Mouse (Mus musculus): ENCODE results near the gene Elmod3.

Gene Elmod3

DNA sequence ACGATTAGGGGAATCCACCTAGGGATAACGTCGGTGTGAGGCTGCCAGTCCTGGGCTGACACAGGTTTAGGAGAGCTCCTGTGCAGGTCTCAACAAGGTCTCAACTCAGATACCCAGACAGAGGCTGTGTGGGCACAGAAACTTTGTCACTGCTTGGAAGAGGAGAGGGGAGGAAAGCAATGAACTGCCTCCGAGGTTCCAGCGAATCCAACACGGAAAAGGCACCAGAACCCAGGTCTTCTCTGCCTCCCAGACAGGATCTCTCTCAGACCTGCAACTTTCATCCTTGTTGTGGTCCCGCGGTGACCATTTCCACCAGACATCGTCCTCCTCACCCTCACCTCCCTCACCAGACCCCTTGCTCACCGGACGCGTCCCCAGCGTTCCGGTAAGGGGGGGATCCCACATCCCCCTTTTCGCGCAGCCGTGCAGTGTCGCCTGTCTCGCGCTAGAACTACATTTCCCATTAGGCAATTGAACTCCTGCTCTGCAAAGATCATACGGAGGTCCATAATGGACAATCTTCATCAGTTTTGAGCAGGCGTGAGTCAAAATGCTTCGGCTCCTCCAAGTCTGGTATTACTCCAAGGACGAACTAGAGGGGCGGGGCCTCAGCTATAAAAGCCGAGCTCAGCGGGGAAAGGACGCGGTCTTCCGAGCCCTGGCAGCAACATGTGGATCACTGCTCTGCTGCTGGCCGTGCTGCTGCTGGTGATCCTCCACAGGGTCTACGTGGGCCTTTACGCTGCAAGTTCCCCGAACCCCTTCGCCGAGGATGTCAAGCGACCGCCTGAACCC, at the start of gene Elmod3, which contains the start of gene Retsat:
Elmod3 (minus strand) TSS at position 458 of the 798 bp plus-strand sequence.
Retsat (plus strand) TSS at position 520 of the 798 bp plus-strand sequence.
- in situ Hi-C loops (cut with MboI; ENCODE audit: low sequenced_read_pairs), result no loop called here

DNA sequence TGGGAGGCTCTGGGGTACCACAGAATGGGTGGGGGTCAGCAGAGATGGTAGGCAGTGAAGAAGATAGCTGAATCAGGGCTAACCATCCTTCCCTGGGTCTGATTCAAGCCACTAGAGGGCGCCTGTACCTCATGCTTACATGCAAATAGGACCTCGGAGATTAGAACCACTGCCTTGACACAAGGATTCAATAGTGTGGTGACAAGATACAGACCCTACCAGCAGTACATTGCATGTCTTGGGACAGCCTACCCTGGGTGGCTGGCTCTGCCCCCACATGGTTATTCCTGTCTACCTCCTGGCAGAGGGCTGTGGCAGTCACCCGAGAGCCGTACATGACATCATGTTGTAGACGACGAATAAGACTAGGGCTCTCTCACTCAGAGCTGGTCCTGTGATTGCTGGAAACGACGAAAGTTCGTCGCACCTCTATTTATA, 49.2 kb upstream of the Elmod3 start:
- in situ Hi-C loops (cut with MboI; ENCODE audit: low sequenced_read_pairs), result no loop called here

DNA sequence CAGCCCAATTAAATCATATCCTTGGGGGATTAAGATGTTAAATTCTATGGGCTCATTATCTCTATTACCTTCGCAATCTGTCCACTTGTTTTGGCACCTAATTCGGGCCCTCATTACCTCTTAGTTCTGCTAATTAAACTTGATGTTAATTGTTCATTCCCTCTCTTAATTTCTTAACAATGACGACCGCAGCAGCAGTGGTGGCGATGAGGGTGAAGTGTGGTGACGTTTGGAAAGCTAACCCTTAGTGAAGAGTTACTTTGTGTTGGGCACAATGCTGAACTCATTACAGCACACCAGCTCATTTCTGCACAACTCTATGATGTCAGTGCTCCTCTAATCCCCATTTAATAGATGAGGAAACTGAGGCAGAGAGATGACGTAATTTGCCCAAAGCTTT, 47.2 kb upstream of the Elmod3 start:
- in situ Hi-C loops (cut with MboI; ENCODE audit: low sequenced_read_pairs), result no loop called here

DNA sequence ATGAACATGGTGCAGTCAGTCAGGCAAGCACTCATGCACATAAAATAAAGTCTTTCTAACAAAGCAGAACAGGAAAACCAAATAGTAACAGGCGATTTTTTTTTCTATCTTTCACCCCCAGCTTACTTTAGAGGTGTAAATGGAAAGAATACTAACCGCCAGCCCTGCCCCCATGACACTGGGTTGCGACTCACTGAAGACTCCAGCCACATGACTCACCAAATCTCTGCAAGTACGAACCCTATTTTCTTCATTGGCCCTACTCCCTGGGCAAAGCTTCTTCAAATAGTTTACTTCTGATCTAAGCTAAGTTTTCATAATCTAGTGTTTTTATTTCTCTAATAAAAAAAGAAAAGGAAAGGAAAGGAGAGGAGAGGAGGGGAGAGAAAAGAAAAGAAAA, 46.4 kb upstream of the Elmod3 start:
- in situ Hi-C loops (cut with MboI; ENCODE audit: low sequenced_read_pairs), result no loop called here

GRCm38 (mm10) chr6:72641218-72641954, 43.2 kb upstream of the Elmod3 start:
- in situ Hi-C loops (cut with MboI; ENCODE audit: low sequenced_read_pairs), result no loop called here

- in situ Hi-C loops (cut with MboI; ENCODE audit: low sequenced_read_pairs), result no loop called here
These were observed 38.7 kb upstream of the Elmod3 start for GRCm38 (mm10) chr6:72636940-72637339.

GRCm38 (mm10) chr6:72635760-72636431, 37.7 kb upstream of the Elmod3 start:
- in situ Hi-C loops (cut with MboI; ENCODE audit: low sequenced_read_pairs), result no loop called here

DNA sequence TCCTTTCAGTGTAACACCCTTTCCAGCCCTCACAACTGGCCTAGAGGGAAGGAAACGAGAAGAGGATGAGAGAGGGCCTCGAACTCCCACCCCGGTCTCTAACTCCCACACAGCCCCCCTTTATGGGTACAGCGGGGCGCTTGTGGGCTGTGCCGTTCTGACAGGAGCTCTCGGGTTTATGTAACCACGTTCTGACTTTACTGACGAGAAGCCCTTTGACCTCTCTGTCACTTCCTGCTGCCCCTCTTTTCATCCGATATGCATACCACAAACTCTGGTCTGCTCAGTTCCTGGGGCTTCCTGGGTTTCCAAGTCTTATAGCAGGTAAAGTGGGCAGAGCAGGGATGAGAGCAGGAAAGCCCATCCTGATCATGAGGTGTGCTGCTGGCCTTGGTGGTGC, 36.1 kb upstream of the Elmod3 start:
- in situ Hi-C loops (cut with MboI; ENCODE audit: low sequenced_read_pairs), result no loop called here

GRCm38 (mm10) chr6:72631700-72632099, 33.5 kb upstream of the Elmod3 start:
- in situ Hi-C loops (cut with MboI; ENCODE audit: low sequenced_read_pairs), result no loop called here

GRCm38 (mm10) chr6:72630961-72631360, 32.7 kb upstream of the Elmod3 start:
- in situ Hi-C loops (cut with MboI; ENCODE audit: low sequenced_read_pairs), result no loop called here

GRCm38 (mm10) chr6:72630370-72630769, 32.2 kb upstream of the Elmod3 start:
- in situ Hi-C loops (cut with MboI; ENCODE audit: low sequenced_read_pairs), result no loop called here

DNA sequence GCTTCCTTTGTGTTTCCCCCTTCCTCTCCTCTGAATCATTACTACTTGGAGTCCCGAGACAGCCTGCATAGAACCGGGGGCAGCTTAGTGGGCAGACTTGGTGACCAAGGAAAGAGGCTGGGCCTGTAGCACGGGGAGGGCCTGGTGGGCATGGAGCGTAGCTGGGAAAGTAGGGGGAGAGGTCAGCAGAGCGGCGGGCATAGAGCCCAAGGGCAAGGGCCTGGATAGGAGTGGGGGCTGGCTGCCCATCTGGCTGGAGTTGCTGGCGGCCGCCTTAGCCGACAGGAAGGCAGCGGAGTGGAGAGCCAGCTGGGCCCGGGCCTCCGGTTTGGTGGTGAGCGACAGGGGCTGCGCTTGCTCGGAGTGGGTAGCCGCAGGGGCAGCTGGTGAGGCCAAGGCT, 29.1 kb upstream of the Elmod3 start:
- in situ Hi-C loops (cut with MboI; ENCODE audit: low sequenced_read_pairs), result no loop called here

DNA sequence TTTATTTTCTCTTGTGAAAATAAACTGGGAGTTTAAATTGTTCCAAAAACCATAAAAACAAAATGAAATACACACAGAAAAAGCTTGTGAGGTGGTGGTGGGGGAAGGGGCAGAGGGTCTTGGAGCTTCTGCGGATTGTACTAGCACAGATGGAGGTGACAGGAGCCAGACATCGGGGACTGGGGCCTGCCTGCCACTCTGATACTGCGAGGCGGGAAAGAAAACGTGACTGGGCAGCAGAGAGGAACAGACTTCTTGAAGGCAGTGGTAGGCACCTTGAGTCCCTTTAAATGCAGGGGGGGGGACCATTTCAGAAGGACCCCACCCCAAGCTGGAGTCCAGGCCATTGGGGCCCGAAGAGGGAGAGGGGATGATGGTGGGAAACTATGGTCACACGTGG, 28.2 kb upstream of the Elmod3 start:
- in situ Hi-C loops (cut with MboI; ENCODE audit: low sequenced_read_pairs), result no loop called here

- in situ Hi-C loops (cut with MboI; ENCODE audit: low sequenced_read_pairs), result no loop called here
These were observed 25.6 kb upstream of the Elmod3 start for GRCm38 (mm10) chr6:72623661-72624402.

GRCm38 (mm10) chr6:72622917-72623316, 24.7 kb upstream of the Elmod3 start:
- in situ Hi-C loops (cut with MboI; ENCODE audit: low sequenced_read_pairs), result no loop called here

DNA sequence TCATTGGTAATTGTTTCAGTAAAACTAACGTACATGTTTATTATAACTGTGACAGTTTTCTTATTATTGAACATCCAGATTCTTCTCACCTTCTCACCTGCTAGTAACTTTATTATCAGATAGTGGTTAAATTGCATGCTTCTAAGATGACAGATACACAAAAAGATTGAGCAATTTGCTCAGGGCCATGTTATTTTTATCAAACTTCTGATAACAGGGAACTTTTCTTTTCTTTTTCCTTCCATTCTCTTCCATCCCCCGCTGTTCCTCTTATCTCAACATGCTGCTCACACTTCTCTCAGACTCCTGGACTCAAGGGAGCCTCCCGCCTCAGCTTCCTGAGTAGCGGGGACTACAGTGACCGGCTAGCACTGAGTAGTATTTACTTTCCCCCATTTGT, 22.7 kb upstream of the Elmod3 start:
- in situ Hi-C loops (cut with MboI; ENCODE audit: low sequenced_read_pairs), result no loop called here

DNA sequence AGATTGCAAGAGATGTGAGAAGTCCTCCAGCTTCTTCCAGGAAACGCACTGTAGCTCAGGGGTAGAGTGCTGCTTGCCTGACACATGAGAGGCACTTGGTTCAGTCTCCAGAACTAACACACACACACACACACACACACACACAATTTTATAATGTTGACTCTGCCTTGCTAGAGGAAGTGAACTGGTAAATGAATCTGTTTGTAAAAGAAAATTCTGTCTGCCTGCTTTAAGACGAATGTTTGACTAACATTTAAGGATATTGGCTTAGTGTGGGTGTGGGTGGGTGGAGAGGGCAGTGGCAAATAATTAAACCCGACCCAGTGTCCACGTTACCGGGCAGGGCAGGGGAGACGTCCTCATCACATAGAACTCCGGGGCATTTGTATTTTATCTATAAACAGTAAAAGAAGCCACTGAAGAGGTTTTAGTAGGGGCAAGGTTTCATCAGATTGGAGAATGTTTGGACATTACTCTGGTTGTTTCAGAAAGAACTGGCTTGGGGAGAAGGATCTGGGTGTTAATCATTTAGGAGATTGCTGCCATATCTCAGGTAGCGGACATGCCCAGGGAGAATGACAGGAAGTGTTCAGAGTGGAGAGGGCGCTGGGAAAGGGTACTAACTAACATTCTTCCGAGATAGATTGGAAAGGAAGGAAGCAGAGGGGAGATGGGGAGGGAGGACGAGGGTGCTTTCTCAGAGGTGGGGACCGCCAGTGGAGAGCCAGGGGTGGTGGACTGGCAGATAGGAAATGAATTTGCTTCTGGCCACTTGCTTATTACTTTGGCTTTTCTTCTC, 21.7 kb upstream of the Elmod3 start:
- in situ Hi-C loops (cut with MboI; ENCODE audit: low sequenced_read_pairs), result no loop called here

GRCm38 (mm10) chr6:72616643-72617288, 18.6 kb upstream of the Elmod3 start, which contains the start of gene Tgoln1:
Gene Tgoln1 (minus strand): TSS chr6:72617000.
- in situ Hi-C loops (cut with MboI; ENCODE audit: low sequenced_read_pairs), result no loop called here

DNA sequence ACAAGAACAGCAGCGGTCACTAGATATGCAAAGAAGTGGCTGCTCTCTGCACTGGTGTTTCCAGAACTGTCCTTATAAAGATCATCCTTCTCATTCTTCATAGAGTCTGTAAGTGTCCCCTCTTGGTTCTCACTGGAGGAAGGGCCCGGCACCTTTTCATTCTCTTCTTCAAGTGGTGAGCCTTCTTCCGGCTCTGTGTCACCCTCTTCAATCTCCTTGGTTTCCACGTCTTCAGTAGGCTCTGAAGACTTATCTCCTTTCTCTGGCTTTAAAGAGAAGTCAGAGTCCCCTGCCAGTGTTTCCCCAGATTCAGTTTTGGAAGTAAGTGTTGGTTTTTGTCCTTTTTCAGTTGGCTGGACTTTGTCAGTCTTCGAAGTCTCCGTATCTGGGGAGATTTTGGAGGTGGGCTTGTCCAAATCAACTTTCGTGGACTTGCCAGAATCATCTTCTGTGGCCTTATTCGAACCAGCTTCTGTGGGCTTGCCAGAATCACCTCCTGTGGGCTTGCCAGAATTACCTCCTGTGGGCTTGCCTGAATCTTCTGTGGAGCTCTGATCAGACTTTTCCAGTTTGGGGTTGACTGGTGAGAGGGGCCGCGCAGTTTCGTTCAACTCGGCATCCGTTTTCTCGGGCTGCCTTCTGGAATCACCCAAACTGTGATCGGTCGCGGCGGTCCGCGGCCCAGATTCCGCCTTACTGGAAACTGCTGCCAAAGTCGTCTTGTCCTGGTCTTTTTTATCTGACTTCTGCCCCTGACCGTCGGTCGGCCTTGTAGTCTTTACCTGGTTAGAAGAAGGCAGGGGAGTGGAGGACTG, 17.6 kb upstream of the Elmod3 start:
- in situ Hi-C loops (cut with MboI; ENCODE audit: low sequenced_read_pairs), result no loop called here

Measured in CH12F3 (cell line).